19 mouse cellular contexts compared by ENCODE assay signal in the genomic region with DNA sequence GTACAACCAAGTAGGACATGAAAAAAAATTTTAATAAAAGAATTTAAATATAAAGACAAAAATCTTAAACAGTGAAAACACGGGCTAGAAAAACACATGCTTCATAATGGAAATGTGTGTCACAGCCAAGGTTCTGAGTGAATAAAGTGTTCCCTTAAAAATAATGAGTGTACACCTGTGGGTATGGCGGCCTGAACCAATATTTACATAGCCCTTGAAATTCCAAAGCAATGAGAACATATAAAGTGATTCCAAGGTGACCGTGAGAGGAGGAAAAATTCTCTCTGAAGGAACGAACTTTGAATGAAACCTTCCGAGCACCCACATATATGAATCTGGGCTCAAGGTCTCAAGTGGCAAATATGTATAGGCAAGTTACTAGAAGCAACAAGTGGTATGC.
"Had no signal": no experiment of that assay in that cellular context is flagged by ENCODE, and none has a peak within 500 bp of the region (broad histone marks: within the 10 kb centered on the region; RNA-seq: fewer than 3 reads in every experiment).

No protein-coding gene starts in this region.

- H3K4me2 ChIP-seq: liver, embryonic 11.5 days; liver, embryonic 13.5 days; liver, embryonic 15.5 days; midbrain, embryonic 11.5 days; midbrain, embryonic 13.5 days; midbrain, embryonic 15.5 days; neural tube, embryonic 12.5 days had no signal

- DNase-seq: liver; liver, embryonic 13.5 days; liver, postnatal 0 days; retina, postnatal 1 day; right cerebral cortex, adult 18-20 months; right cerebral cortex, postnatal 25 days; right cerebral cortex, postnatal 4 days; spleen, adult 18-20 months; thymus, adult 2 months; thymus, postnatal 25 days; thymus, postnatal 4 days had no signal

- H3K9ac ChIP-seq: liver, embryonic 13.5 days; liver, embryonic 15.5 days; liver, postnatal 0 days; midbrain, embryonic 13.5 days; midbrain, embryonic 15.5 days; neural tube, embryonic 12.5 days had no signal

- H3K4me1 ChIP-seq: liver, embryonic 13.5 days; liver, embryonic 15.5 days; megakaryocyte, embryonic 14.5 days had no signal

- H3K4me3 ChIP-seq: liver, embryonic 13.5 days; liver, embryonic 15.5 days; megakaryocyte, embryonic 14.5 days; midbrain, embryonic 13.5 days; midbrain, embryonic 15.5 days; neural tube, embryonic 12.5 days had no signal

- ATAC-seq: liver, postnatal 0 days; midbrain, embryonic 13.5 days; midbrain, embryonic 15.5 days had no signal

- H3K9me3 ChIP-seq: liver, embryonic 13.5 days; liver, embryonic 15.5 days; megakaryocyte, embryonic 14.5 days; midbrain, embryonic 13.5 days; midbrain, embryonic 15.5 days; neural tube, embryonic 12.5 days had no signal

- H3K27me3 ChIP-seq: liver, embryonic 13.5 days; liver, embryonic 15.5 days; midbrain, embryonic 13.5 days; midbrain, embryonic 15.5 days; neural tube, embryonic 12.5 days had no signal

- H3K36me3 ChIP-seq: liver, embryonic 13.5 days; liver, embryonic 15.5 days; midbrain, embryonic 13.5 days; midbrain, embryonic 15.5 days; neural tube, embryonic 12.5 days had no signal

- H3K27ac ChIP-seq: liver, embryonic 13.5 days; liver, embryonic 15.5 days; macrophage; midbrain, embryonic 13.5 days; midbrain, embryonic 15.5 days; neural tube, embryonic 12.5 days had no signal
